Mouse (Mus musculus) lung, postnatal 0 days (tissue): Measurements from ENCODE around the gene Zfp28.

Experiments
- CTCF ChIP-seq: IDR thresholded peaks from 2 replicates; pipeline ENCODE4 v1.5.1; 2016; ENCODE audit warnings: antibody characterized with exemption, mild to moderate bottlenecking
- EP300 ChIP-seq: IDR thresholded peaks from 2 replicates; pipeline ENCODE4 v1.6.1; 2016; ENCODE audit warnings: antibody characterized with exemption, mild to moderate bottlenecking, control low read depth

DNA sequence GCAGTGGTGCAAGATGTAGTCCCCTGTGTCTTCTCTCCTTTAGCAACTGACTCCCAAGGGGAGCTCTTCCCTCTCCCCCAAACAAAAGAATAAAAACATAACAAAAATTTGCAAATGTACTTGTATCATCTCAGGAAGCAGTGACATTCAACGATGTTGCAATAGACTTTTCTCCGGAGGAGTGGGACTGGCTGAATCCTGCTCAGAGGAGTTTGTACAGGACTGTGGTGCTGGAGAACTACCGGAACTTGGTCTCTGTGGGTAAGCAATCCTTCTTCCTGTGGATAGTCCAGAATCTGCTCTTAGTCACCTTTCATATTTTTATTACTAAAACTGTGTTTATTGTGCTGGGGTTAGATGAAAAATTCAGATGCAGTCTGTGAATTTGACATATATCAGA is 10.1 kb upstream of the Zfp28 start:
- TF ChIP-seq CTCF: no peak
- TF ChIP-seq EP300: no peak
